ENCODE assay signal across 9 mouse cellular contexts in genomic region chr14:122060642-122061041, GRCm38 (mm10). TPM values are rescaled to one million over a fixed set of nuclear protein-coding genes. Genes with fewer than 3 reads are reported as not detected.
A peak's percentile ranks its signal among the peaks of the same experiment; 100 is the strongest.
DNase-seq lines count a peak whose midpoint lies in the region; ATAC-seq lines count a peak whose summit lies in the region.
"Had no signal": no experiment of that assay in that cellular context is flagged by ENCODE, and none has a peak within 500 bp of the region (broad histone marks: within the 10 kb centered on the region; RNA-seq: fewer than 3 reads in every experiment).

No protein-coding gene starts in this region.

- no peak overlapping the region for H3K9ac ChIP-seq in forebrain, embryonic 14.5 days (ENCODE audit: low read length)
- no peak overlapping the region for H3K9ac ChIP-seq in hindbrain, embryonic 16.5 days (ENCODE audit: low read depth, low read length)

- ATAC-seq in forebrain, embryonic 14.5 days: peak; percentile 62
- ATAC-seq in hindbrain, embryonic 16.5 days: peak; percentile 54; the same call in 1 of the 2 replicates

- H3K79me2 ChIP-seq in macrophage (ENCODE audit: inconsistent target): no peaks in the 10 kb centered on the region

- H3K9me3 ChIP-seq in forebrain, embryonic 14.5 days (replicated peaks; ENCODE audit: control insufficient read depth, low read length): no peaks in the 10 kb centered on the region
- no peaks in the 10 kb centered on the region for H3K9me3 ChIP-seq in hindbrain, embryonic 16.5 days (ENCODE audit: control insufficient read depth, low read length)

- H3K4me1 ChIP-seq in forebrain, embryonic 14.5 days (ENCODE audit: control insufficient read depth, insufficient read depth, low read length): no peaks in the 10 kb centered on the region
- no peaks in the 10 kb centered on the region for H3K4me1 ChIP-seq in hindbrain, embryonic 16.5 days (ENCODE audit: control insufficient read depth, insufficient read depth, low read depth, low read length)

- peak; percentile 65 for DNase-seq in MEL-GATA-1-ER (ENCODE audit: extremely low read depth, low read depth)
- peak; percentile 86 for DNase-seq in c-Kit-positive CD71-negative TER-119-negative erythroid progenitor cells, embryonic 14.5 days (ENCODE audit: low read depth)
- DNase-seq in forebrain, embryonic 14.5 days (ENCODE audit: low spot score): peak; percentile 84
- peak; percentile 74 for DNase-seq in left cerebral cortex, adult 11 months (ENCODE audit: low spot score)
- DNase-seq in right cerebral cortex, postnatal 36 days (ENCODE audit: low spot score in 2 of 2): peak; percentile 40 to 63
- DNase-seq in urinary bladder, postnatal 36 days (ENCODE audit: low spot score in 2 of 2): peak; percentile 75 to 83

- no peaks in the 10 kb centered on the region for H3K27me3 ChIP-seq in forebrain, embryonic 14.5 days (replicated peaks; ENCODE audit: control insufficient read depth, insufficient read depth, low read length)
- no peaks in the 10 kb centered on the region for H3K27me3 ChIP-seq in hindbrain, embryonic 16.5 days (replicated peaks; ENCODE audit: control insufficient read depth, insufficient read depth, low read length)

- no peak overlapping the region for H3K4me3 ChIP-seq in forebrain, embryonic 14.5 days (ENCODE audit: low read depth, low read length)
- no peak overlapping the region for H3K4me3 ChIP-seq in hindbrain, embryonic 16.5 days (ENCODE audit: low read length)
- no peak overlapping the region for H3K4me3 ChIP-seq in macrophage (ENCODE audit: inconsistent target)
- H3K4me3 ChIP-seq: myocyte had no signal

- no peak overlapping the region for H3K4me2 ChIP-seq in forebrain, embryonic 14.5 days (ENCODE audit: low read length)
- no peak overlapping the region for H3K4me2 ChIP-seq in hindbrain, embryonic 16.5 days (ENCODE audit: low read length)

- no peaks in the 10 kb centered on the region for H3K36me3 ChIP-seq in forebrain, embryonic 14.5 days (ENCODE audit: control insufficient read depth, insufficient read depth, low read length)
- no peaks in the 10 kb centered on the region for H3K36me3 ChIP-seq in hindbrain, embryonic 16.5 days (ENCODE audit: control insufficient read depth, insufficient read depth, low read length)
- H3K36me3 ChIP-seq in macrophage (ENCODE audit: inconsistent target): no peaks in the 10 kb centered on the region

- 5% methylated on average over 3 of the region's 3 CpGs for WGBS in forebrain, embryonic 14.5 days
- WGBS in hindbrain, embryonic 16.5 days: 12% methylated on average over 3 of the region's 3 CpGs
- WGBS in macrophage (ENCODE audit: missing documents): 0% methylated on average over 2 of the region's 3 CpGs

- no peak overlapping the region for H3K27ac ChIP-seq in forebrain, embryonic 14.5 days (ENCODE audit: low read depth, low read length)
- no peak overlapping the region for H3K27ac ChIP-seq in hindbrain, embryonic 16.5 days (ENCODE audit: low read depth, low read length)
- peak overlapping the region; percentile 30 for H3K27ac ChIP-seq in macrophage

RNA-seq across cellular contexts. Expression of gene Timm8a2, which starts 26.2 kb away (rescaled TPM):
- not detected in 2 replicates for polyA plus RNA-seq in forebrain, embryonic 14.5 days (2014; fragmentation: Nextera tagmentation; extraction: Ambion mirVana)
- polyA plus RNA-seq in hindbrain, embryonic 16.5 days (2015; fragmentation: Nextera tagmentation; extraction: Ambion mirVana): not detected in 2 replicates
- 1 to 10 TPM in 2 of 26 experiments, under 1 TPM in 1, not detected in 23; 0.75 to 1.3 (median 1.1) TPM for total RNA-seq in macrophage (2018; cell fraction: chromatin; rRNA removed)
- not detected for total RNA-seq in macrophage (2018; cell fraction: cytosol; rRNA removed)
- total RNA-seq in macrophage (2018; cell fraction: nucleus; rRNA removed): 1 to 10 TPM in 3 of 26 experiments, under 1 TPM in 5, not detected in 18; 0.61 to 2.4 (median 0.92) TPM
- not detected in 3 replicates for polyA plus RNA-seq in macrophage (2018)
- polyA plus RNA-seq: myocyte had no signal

RNA-seq across cellular contexts. Expression of gene Tm9sf2, which starts 46.2 kb away (rescaled TPM):
- polyA plus RNA-seq in forebrain, embryonic 14.5 days (2014; fragmentation: Nextera tagmentation; extraction: Ambion mirVana): 110 and 122 TPM in 2 replicates
- polyA plus RNA-seq in hindbrain, embryonic 16.5 days (2015; fragmentation: Nextera tagmentation; extraction: Ambion mirVana): 117 and 122 TPM in 2 replicates
- 10 to 100 TPM; 13.4 to 56.4 (median 35.8) TPM for total RNA-seq in macrophage (2018; cell fraction: chromatin; rRNA removed)
- 100 to 1,000 TPM in 13 of 26 experiments, 10 to 100 TPM in 13; 66.1 to 164 (median 104) TPM for total RNA-seq in macrophage (2018; cell fraction: cytosol; rRNA removed)
- total RNA-seq in macrophage (2018; cell fraction: nucleus; rRNA removed): 100 to 1,000 TPM in 22 of 26 experiments, 10 to 100 TPM in 4; 48.1 to 201 (median 130) TPM
- 98.5 to 135 TPM (median 122 TPM) in 3 replicates for polyA plus RNA-seq in macrophage (2018)
